Mouse (Mus musculus) embryo, embryonic 11.5 days (tissue): ENCODE measurements around the gene Sla2.
"Not testable (repeated sequence)": the region's sequence is repeated elsewhere in the genome, so short reads cannot be mapped to it uniquely, and the experiment has no call there.

ENCODE experiments used
- DNase-seq: peaks from one replicate; pipeline ENCODE4 v3.0.0-alpha.2; 2012; ENCODE audit warnings: low read depth, low spot score

Sla2 gene

DNA sequence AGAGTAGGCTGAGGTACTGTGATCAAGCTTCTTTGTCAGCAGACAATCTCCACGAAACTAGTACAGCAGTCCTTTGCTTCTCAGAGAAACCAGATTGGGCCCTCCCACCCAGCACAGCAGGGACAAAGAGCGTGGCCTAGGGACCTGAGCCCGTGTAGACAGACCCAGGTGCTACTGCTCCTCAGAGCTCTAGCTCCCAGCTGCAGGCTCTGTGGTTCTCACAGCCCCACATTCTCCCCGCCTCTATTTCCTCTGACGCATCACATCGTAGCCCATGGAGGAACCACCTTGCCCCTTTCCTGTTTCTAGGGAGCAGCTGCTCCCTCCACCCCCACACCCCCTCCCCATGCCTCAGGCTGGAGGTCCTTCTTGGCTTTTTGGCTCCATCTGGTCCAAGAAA, at the start of gene Sla2:
Sla2 (minus strand) TSS at position 176 of the 400 bp plus-strand sequence.
- DNase-seq = no peak

- DNase-seq = no peak
These were observed 48.0 kb upstream of the Sla2 start for GRCm38 (mm10) chr2:156935005-156935404.

DNA sequence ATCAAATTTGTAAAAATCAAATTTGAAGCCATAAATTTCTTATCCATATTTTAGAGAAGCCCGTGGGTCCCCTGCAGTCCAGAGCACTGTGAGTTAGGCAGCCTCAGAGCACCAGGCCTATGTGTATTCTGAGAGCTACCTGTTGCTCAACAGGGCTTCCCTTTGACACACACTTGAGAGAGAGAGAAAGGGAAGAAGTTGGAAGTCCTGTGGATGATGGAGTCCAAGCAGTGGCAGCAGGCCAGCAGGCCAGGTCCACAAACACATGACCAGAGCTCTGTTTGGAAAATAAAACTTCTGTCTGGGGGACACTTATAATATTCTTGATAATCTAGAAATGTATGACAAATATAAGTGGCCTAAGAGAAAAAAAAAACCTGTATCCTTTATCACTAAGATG, 46.4 kb upstream of the Sla2 start:
- no peak for DNase-seq

- no peak for DNase-seq
These were observed 44.4 kb upstream of the Sla2 start for GRCm38 (mm10) chr2:156931421-156931820.

- no peak for DNase-seq
These were observed 43.6 kb upstream of the Sla2 start for GRCm38 (mm10) chr2:156930549-156930948.

DNA sequence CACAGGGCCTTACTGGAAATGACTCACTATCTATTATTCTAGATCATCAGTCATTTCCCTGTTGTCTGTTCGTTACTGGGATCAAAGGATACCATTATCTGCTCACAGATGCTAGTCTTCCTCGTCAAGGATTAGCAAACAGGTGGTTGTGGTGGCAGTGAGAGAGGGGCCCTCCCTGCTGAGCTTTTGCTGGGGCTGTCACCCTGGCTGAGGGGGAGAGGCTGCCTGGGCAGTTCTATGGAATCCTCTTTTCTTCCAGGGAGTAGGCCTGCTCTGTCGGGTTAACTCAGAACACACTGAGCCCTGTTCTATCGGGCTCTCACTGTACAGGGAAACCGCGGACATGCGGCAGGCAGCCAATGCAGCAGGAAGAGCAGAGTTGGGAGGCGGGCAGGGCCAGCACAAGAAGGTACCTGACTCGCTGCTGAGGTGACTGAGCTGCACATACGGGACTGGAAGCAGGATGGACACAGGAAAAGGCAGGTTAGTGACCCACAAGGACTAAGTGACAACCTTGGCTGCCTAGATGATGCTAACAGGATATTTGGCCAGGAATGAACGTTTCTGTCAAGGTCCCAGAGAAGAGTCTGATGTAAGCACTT, 42.6 kb upstream of the Sla2 start:
- no peak for DNase-seq

DNA sequence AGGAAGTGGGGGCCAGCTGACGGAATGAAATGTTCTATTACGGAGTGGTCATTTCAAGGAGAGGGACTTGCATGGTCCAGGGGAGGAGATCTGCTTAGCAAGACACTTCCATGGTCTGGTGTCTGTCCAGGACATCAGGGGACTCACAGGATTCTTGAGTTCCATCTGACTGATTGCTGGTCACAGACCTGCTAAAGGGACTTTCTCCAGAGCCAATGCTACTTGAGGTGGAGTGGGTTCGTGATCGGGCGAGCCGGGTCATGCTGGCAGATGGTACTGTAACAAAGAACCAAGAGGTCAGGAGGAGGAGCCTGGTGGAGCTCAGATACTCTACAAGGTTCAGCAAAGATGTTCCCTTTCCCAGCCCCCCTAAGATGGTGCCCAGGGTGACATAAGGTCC, 41.6 kb upstream of the Sla2 start:
- DNase-seq = no peak

- DNase-seq = no peak
These were observed 40.7 kb upstream of the Sla2 start for GRCm38 (mm10) chr2:156927663-156928062.

- DNase-seq = not testable (repeated sequence)
These were observed 38.6 kb upstream of the Sla2 start for GRCm38 (mm10) chr2:156925611-156926010.

DNA sequence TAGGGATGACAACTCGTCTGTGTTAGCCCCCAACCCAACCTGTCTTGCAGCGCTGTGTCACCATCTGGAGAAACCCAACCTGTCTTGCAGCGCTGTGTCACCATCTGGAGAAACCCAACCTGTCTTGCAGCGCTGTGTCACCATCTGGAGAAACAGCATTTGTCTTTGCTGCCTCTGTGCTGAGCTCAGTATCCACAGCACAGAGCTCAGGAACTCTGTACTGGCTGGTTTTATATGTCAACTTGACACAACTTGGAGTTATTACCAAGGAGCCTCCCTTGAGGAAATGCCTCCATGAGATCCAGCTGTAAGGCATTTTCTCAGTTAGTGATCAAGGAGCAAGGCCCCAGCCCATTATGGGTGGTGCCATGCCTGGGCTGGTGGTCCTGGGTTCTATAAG, 38.1 kb upstream of the Sla2 start:
- DNase-seq = not testable (repeated sequence)

GRCm38 (mm10) chr2:156924210-156924898, 37.4 kb upstream of the Sla2 start:
- no peak for DNase-seq

- no peak for DNase-seq
These were observed 36.1 kb upstream of the Sla2 start for GRCm38 (mm10) chr2:156923057-156923456.

- DNase-seq = no peak
These were observed 32.8 kb upstream of the Sla2 start for GRCm38 (mm10) chr2:156919796-156920195.

- DNase-seq = not testable (repeated sequence)
These were observed 32.2 kb upstream of the Sla2 start for GRCm38 (mm10) chr2:156919191-156919590.

DNA sequence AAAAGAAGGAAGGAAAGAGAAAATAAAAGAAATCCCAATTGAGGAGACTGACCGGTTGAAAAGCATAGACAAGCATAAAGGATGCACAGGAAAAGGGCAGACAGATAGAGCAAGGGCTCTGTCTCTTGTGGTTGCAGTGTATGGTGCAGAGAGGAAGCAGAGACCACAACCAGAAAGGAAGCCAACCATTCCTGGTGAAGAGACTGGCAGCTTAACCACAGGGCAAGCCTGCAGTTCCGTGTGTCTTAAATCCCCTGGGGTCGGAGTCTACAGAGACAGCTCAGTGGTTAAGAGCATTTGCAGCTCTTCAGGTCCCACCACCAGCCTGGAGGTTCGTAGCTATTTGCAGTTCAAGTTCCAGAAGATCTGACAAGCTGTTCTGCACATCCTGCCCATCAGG, 31.6 kb upstream of the Sla2 start:
- DNase-seq = no peak

DNA sequence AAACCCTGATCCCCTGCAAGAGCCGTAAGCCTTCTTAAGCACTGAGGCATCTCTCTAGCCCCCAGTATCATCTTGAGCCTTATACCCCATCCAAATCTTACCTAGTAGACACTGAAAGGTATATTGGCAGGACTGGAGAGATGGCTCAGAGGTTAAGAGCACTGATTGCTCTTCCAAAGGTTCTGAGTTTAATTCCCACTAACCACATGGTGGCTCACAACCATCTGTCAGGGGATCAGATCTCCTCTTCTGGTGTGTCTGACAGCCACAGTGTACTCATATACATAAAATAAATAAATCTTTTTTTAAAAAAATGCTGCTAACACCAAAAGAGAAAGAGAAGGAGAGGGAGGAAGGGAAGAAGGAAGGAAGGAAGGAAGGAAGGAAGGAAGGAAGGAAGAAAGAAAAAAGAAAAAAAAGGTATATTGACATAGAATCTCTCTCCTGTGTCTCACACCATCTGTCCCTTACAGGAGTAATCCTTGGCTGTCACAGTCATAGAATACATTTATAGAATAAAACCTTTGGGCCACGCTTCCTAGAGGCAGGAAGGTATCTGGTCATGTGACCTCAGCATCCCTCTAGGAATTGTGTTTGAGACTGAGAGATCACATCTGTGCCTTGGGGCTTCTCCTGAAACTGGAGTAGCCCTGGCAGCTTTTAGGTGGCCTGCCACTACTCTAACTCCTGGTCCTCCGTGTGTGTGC, 29.6 kb upstream of the Sla2 start:
- no peak for DNase-seq

- no peak for DNase-seq
These were observed 28.6 kb upstream of the Sla2 start for GRCm38 (mm10) chr2:156915559-156915958.

DNA sequence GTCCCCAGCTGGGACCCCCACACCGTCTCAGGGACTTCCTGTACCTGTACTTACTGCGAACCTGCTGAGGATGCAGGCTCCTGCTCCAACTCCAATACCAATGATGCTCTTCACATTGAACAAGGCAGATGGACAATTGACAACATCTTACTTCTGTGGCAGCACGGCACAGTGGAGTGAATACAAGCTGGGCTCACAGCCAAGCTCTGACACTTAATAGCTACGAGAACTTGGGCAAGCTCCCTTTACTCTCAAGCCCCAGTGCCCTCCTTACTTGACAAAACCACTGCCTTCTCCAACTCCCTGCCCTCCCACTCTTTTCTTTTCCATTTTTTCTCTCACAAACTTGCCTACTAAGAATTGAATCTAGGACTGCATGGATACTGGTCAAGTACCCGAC, 26.2 kb upstream of the Sla2 start:
- DNase-seq = no peak

DNA sequence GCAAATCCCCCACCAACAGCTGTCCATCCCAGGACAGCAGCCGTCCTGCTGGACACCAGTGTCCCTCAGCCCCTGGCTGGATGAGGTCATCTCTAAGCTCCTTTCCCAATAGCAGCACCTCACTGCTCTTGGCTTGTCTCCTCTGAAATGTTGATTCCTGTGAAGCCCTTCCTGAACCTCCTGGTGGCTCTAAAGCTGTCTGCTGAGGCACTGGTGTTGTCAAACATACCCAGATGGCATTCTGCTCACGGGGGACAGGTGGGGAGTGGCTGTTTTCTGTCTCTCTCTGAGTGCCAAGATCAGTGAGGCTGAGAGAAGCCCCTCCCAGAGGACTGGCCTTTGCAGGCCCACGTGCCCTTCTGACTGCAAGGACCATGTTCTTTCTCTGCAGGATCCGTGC, 18.9 kb upstream of the Sla2 start:
- DNase-seq = not testable (repeated sequence)

DNA sequence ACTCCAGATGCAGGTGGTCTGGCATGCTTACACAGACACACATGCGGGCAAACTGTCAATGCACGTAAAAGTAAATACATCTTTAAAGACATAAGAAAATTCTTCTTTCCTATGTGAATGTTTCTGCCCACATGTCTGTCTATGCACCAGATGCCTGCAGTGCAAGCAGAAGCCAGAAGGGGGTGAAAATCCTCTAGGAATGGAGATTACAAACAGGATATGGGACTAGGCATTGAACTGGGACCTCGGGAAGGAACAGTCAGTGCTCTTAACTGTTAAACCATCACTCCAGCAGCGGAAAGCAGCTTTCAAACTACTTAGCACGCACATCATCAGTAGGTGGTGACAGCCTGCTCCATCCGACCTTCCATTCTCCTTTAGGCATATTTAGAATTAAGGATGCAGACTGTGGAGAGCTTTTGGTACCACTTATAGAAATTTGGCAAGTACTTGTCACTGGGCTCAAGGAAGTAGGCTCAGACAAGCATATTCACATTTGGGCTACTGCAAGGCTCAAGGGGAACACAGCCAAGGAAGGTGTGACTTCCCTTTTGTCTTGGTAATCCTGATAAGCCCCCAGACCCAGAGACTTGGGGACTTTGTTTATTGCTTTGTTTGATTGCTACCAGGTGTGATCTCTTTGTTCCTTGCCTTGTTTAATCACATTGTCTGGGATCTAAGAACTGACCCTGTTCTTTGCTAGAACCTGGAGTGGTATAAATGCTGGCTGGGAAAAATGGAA, 18.2 kb upstream of the Sla2 start:
- DNase-seq = peak; percentile 51

DNA sequence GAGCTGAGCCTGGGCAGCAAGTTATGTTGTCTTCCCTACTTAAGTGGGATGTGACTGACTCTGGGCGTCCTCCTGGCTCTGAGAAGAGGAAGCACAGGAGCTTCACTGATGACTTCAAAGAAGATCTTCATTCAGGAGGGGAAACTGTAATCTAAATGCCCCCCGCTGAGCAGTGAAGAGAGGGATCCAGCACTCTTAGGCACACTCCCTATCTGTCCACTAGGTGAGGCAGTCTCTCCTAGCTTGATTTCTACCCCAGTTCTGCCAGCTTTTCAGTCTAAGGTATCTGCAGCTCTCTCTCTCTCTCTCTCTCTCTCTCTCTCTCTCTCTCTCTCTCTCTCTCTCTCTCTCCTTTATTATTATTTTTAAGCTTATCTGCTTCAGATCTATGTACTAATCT, 16.4 kb upstream of the Sla2 start:
- no peak for DNase-seq

- DNase-seq = not testable (repeated sequence)
These were observed 15.4 kb upstream of the Sla2 start for GRCm38 (mm10) chr2:156902411-156902810.
